Mouse (Mus musculus) kidney, embryonic 14.5 days (tissue): ENCODE results near the gene Ldlrad3. TPM values are rescaled to one million over a fixed set of nuclear protein-coding genes. Genes with fewer than 3 reads are reported as not detected.
A peak's percentile ranks its signal among the peaks of the same experiment; 100 is the strongest.

Experiments used
- ATAC-seq: fragments of 200-750 bp; cut with Nextera tagmentation; 2 replicates; pipeline ENCODE4 v1.8.0; 2017; ENCODE audit warnings: moderate number of reproducible peaks, mild to moderate bottlenecking, moderate TSS enrichment, moderate library complexity; ENCODE audit not compliant: low FRiP score, low TSS enrichment
- H3K27ac ChIP-seq: fragments of 300-500 bp; sonication (generic); 2 replicates; pipeline ENCODE4 v1.5.1; 2014; ENCODE audit warnings: low read depth, mild to moderate bottlenecking, low read length, moderate library complexity, mixed read lengths
- H3K27me3 ChIP-seq: fragments of 300-500 bp; sonication (generic); 2 replicates; pipeline ENCODE4 v1.6.1; 2014; ENCODE audit warnings: mild to moderate bottlenecking, low read length; ENCODE audit not compliant: control insufficient read depth, insufficient read depth
- H3K36me3 ChIP-seq: fragments of 300-500 bp; sonication (generic); 2 replicates; pipeline ENCODE4 v1.6.1; 2014; ENCODE audit warnings: low read length, mixed read lengths; ENCODE audit not compliant: control insufficient read depth, insufficient read depth
- H3K4me1 ChIP-seq: fragments of 300-500 bp; sonication (generic); 2 replicates; pipeline ENCODE4 v1.6.1; 2014; ENCODE audit warnings: low read length, mixed read lengths; ENCODE audit not compliant: control insufficient read depth, insufficient read depth
- H3K4me2 ChIP-seq: fragments of 300-500 bp; sonication (generic); replicated peaks from 2 replicates; pipeline ENCODE4 v1.6.1; 2014; ENCODE audit warnings: low read depth, mild to moderate bottlenecking, low read length
- H3K4me3 ChIP-seq: fragments of 300-500 bp; sonication (generic); 2 replicates; pipeline ENCODE4 v1.5.1; 2014; ENCODE audit warnings: mild to moderate bottlenecking, low read length
- H3K9ac ChIP-seq: fragments of 300-500 bp; sonication (generic); 2 replicates; pipeline ENCODE4 v1.6.1; 2014; ENCODE audit warnings: low read depth, mild to moderate bottlenecking, low read length, moderate library complexity
- H3K9me3 ChIP-seq: fragments of 300-500 bp; sonication (generic); 2 replicates; pipeline ENCODE4 v1.6.1; 2016; ENCODE audit warnings: low read length; ENCODE audit not compliant: control insufficient read depth
- WGBS: fragments of 180-500 bp; shearing (Covaris S2); extraction: QIAGEN DNeasy Blood & Tissue Kit; methylation state at CpG from one replicate; pipeline ENCODE4 v1.1.7; 2014; 5-methylcytosine and 5-hydroxymethylcytosine counted together
- polyA plus RNA-seq: library from polyadenylated mRNA; unstranded; fragments of >200 nt; fragmentation: Nextera tagmentation; extraction: Ambion mirVana; gene quantifications from 2 replicates; pipeline ENCODE4 v1.2.1, GENCODE M21; 2014

Ldlrad3 gene
- polyA plus RNA-seq, 1 experiment from 2014 or later: 39.2 TPM

DNA sequence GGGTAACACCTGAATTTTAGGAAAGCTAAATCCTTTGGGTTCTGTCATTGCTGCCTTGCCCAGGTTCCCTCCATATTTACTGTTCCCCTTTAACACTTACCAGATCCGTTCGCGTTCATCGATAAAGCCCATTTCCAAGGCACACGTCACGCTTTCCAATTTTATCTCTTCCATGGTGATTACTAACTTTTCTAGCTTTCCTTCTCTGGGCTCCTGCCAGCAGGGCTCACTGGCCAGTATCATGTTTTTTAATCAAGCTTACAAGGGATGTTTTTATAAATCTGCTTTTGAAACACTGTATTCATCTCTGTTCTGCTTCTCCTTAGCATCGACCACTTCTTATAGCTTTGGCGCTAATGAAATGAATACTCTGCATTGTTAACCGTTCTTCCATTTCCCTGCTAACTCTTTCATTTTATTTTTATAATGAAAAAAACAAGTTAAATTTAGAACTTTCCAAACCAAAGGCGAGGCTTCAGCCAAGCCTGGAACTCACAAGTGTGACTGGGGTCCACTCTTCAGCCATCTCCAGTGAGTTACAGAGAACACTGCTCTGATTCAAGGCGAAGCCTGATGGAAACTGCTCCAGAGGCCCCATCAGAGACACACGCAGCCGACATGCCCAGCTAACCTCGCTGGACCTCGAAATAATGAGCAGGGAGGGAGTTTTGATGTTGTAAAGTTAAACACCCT is 10.3 kb downstream of the Ldlrad3 start:
- Histone ChIP-seq H3K27ac (no peak overlapping the region), H3K4me2 (no peak overlapping the region), H3K4me1 (peaks cover 4% of the 10 kb centered on the region; the same call in 1 of the 2 replicates), H3K27me3 (no peaks in the 10 kb centered on the region), H3K9me3 (no peaks in the 10 kb centered on the region), H3K4me3 (no peak overlapping the region), H3K36me3 (no peaks in the 10 kb centered on the region), H3K9ac (no peak overlapping the region)
- 74% methylated on average over 15 of the region's 15 CpGs for WGBS
- no peak for ATAC-seq

DNA sequence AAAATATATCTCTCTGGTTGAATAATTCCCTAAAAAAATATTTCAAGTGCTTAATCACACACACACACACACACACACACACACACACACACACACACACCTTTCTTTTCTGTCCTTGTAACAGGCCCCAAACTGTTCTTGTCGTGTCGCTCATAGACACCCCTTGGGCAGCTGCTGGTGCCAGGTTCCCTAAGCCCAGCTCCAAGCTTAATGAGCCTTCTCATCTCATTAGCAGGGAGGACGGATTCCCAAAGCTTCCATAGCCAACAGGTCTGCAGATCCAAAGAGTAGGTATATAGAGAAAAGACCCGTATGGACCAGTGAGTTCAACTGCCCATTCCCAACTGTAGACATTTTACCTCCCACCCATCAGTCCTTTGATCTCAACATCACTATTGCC is 13.7 kb downstream of the Ldlrad3 start:
- Histone ChIP-seq H3K4me2 (no peak overlapping the region), H3K27ac (no peak overlapping the region), H3K9ac (no peak overlapping the region), H3K36me3 (no peaks in the 10 kb centered on the region), H3K4me3 (no peak overlapping the region), H3K9me3 (no peaks in the 10 kb centered on the region), H3K4me1 (peaks cover 4% of the 10 kb centered on the region; the same call in 1 of the 2 replicates), H3K27me3 (no peaks in the 10 kb centered on the region)
- WGBS: 61% methylated on average over 4 of the region's 4 CpGs
- no peak for ATAC-seq

DNA sequence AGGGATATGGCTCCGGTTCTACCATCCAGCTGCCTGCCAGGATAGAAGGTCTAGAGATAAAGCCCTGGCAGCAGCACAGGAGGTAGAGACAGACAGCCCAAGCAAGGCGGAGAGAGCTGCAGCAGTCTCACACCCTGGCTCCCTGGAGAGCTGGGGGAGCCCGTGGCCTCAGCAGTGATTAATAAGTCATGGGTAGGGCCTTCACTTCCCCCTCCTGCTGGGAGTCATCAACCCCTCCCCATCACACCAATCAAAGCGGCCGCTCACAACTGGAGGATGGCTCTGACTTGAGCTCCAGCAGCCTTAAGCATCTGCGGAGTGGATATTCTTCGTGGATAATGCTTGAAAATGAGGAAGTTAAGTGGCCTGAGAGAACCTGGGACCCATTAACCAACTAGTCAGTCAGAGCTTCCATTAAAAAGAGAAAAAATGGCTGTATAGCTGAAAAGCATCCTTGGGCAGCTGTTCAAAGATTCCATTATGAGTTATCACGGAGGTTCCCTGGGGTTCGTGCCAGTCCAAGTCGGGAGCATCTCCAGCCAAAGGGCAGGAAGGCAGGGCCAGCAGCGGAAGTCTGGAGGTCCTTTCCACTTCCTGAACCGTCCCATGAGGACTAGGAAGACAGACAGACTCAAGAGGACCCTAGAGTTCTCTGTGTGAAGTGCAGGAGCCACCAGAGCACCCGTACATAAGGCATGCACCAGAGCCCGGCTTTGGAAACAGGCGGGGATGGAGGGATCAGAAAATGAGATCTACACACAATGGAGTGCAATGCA is 19.4 kb downstream of the Ldlrad3 start:
- no peaks in the 10 kb centered on the region for H3K36me3 ChIP-seq
- H3K4me2 ChIP-seq: peak overlapping the region; percentile 12; the same call in 1 of the 2 replicates
- H3K4me1 ChIP-seq: peaks cover 21% of the 10 kb centered on the region; the same call in 1 of the 2 replicates
- peak overlapping the region; percentile 30; the same call in 1 of the 2 replicates for H3K27ac ChIP-seq
- no peaks in the 10 kb centered on the region for H3K9me3 ChIP-seq
- H3K9ac ChIP-seq: 0 out of 2 replicates have a peak overlapping the region, but pooled peaks have one; percentile 42
- H3K4me3 ChIP-seq: no peak overlapping the region
- WGBS: 32% methylated on average over 15 of the region's 15 CpGs
- H3K27me3 ChIP-seq: no peaks in the 10 kb centered on the region
- ATAC-seq: peak; percentile 61; the same call in 1 of the 2 replicates

DNA sequence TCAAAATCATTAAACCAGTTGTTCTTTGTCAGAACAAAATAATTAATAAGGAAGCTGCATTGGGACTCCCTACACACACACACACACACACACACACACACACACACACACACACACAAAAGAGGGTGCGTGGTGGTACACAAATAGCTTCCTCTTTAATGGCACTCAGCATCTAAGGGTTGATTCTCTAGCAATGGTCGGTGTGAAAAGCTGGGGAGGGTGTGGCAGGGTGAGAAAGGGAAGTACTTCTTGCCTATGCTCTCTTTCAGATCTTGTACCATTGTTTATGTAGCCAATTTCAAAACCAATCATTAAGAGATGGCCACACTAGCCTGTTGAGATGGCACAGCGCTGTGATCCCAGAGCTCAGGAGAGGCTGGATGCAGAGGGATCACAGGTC is 23.1 kb downstream of the Ldlrad3 start:
- no peaks in the 10 kb centered on the region for H3K9me3 ChIP-seq
- H3K27me3 ChIP-seq: no peaks in the 10 kb centered on the region
- no peak for ATAC-seq
- WGBS: 72% methylated on average over 3 of the region's 3 CpGs
- H3K4me3 ChIP-seq: no peak overlapping the region
- H3K4me1 ChIP-seq: peaks cover 21% of the 10 kb centered on the region; the same call in 1 of the 2 replicates
- no peak overlapping the region for H3K4me2 ChIP-seq
- H3K27ac ChIP-seq: no peak overlapping the region
- no peaks in the 10 kb centered on the region for H3K36me3 ChIP-seq
- H3K9ac ChIP-seq: no peak overlapping the region

DNA sequence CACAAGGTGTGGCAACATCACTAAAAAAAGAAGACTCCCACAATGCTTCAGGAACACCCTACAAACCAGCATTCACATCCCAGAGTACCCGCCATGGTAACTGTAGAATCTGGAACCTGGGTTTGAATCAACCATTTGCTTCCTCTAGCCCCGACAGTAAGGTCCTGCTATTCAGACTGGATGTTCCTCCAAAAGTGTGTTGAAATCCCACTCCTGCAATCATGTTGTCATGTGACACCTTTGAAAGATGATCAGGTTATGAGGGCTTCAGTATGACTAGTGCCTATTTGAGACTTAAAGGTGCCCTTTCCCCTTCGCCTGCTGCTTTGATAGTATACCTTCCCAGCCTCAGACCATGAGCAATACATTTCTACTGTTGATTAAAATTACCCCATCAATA is 28.6 kb downstream of the Ldlrad3 start:
- no peak for ATAC-seq
- Histone ChIP-seq H3K27ac (no peak overlapping the region), H3K9ac (no peak overlapping the region), H3K4me1 (peaks cover 35% of the 10 kb centered on the region), H3K9me3 (no peaks in the 10 kb centered on the region), H3K27me3 (no peaks in the 10 kb centered on the region), H3K4me3 (no peak overlapping the region), H3K4me2 (no peak overlapping the region), H3K36me3 (no peaks in the 10 kb centered on the region)
- WGBS: 89% methylated on average over 3 of the region's 3 CpGs

DNA sequence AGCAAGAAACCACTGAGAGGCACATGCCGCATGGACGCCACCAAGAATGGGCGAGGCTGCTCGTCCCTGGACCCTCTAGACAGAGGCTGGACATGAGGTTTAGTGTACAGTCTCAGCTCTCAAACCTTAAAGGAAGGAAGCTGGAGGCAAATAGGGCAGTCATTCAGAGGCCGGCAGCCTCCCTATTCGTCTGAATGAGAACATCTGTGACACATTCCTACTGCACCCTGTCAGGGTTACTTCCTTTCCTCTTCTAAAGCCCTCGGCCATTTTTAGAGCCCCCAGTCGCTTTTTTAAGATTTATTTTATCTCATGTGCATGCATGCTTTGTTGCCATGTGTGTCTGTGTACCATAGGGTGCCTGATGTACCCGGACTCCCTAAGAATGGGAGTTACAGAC is 29.2 kb downstream of the Ldlrad3 start:
- peak; percentile 21; the same call in 1 of the 2 replicates for ATAC-seq
- peaks cover 35% of the 10 kb centered on the region for H3K4me1 ChIP-seq
- 52% methylated on average over 9 of the region's 9 CpGs for WGBS
- no peaks in the 10 kb centered on the region for H3K36me3 ChIP-seq
- H3K27me3 ChIP-seq: no peaks in the 10 kb centered on the region
- no peak overlapping the region for H3K9ac ChIP-seq
- H3K4me3 ChIP-seq: no peak overlapping the region
- no peaks in the 10 kb centered on the region for H3K9me3 ChIP-seq
- H3K27ac ChIP-seq: no peak overlapping the region
- H3K4me2 ChIP-seq: no peak overlapping the region

DNA sequence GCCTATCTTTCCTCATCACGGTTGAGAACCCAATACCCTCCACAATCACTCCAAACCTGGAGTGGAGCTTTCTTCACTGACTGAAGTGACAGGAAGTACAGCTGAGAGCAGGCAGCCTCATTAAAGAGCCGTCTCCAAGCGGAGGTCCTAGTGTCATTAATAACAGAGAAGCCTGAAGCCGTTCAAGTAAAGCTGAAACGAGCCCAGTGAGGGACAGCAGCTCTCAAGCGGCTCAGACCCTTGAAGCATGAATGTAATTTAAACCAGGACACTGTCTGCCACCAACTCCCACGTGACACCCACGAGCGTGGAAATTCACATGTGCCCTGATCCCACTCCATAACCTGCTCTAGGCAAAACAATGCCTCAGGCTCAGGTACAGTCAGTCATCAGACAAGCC is 29.7 kb downstream of the Ldlrad3 start:
- H3K9me3 ChIP-seq: no peaks in the 10 kb centered on the region
- H3K27ac ChIP-seq: no peak overlapping the region
- H3K27me3 ChIP-seq: no peaks in the 10 kb centered on the region
- H3K4me2 ChIP-seq: no peak overlapping the region
- no peak overlapping the region for H3K9ac ChIP-seq
- 11% methylated on average over 9 of the region's 9 CpGs for WGBS
- H3K4me3 ChIP-seq: no peak overlapping the region
- peak; percentile 53; the same call in 1 of the 2 replicates for ATAC-seq
- no peaks in the 10 kb centered on the region for H3K36me3 ChIP-seq
- peaks cover 35% of the 10 kb centered on the region for H3K4me1 ChIP-seq

DNA sequence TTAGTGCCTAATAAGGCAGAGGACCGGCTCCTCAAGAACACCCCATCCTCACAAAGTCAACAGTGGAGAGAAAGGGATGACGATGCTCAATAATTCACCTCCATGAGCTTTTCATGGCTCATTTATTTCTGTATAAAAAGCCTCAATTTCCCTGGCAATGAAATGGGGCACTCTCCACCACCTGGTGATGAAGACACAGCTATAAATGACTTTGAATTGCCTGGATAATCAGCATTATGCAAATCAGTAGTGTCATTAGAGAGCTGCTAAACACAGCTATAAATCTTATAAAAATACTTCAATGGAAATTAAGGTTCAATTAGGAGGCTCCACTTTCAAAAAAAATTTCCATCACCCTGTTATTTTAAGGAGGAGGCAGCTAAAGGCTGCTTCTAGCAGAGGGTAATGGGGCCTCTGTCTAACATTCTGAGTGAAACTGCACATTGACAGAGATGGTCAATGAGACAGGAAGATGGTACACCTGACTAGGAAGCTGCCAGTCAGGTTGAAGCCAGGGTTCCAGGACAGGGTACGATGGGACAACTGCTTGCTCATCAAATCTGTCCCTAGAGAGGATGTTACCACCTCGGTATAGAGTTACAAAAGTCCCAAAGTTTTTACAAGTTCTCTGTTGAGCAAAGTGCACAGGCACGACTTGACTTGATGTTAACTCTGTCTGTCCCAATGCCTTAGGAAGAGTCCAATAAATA is 30.7 kb downstream of the Ldlrad3 start:
- Histone ChIP-seq H3K4me2 (no peak overlapping the region), H3K27ac (no peak overlapping the region), H3K9ac (no peak overlapping the region), H3K4me3 (no peak overlapping the region), H3K36me3 (no peaks in the 10 kb centered on the region), H3K27me3 (no peaks in the 10 kb centered on the region), H3K4me1 (peaks cover 44% of the 10 kb centered on the region), H3K9me3 (no peaks in the 10 kb centered on the region)
- WGBS: 15% methylated on average over 5 of the region's 5 CpGs
- no peak for ATAC-seq
